Mouse (Mus musculus) small intestine, adult 2 months (tissue): ENCODE measurements around the gene Ddx23.

Experiments used
- CTCF ChIP-seq: fragments of 200-500 bp; IDR thresholded peaks from 2 replicates; pipeline ENCODE4 v1.5.1; 2012; ENCODE audit warnings: low read depth, mild to moderate bottlenecking, control low read depth, inconsistent platforms, low read length, moderate library complexity, mixed read lengths; ENCODE audit not compliant: insufficient replicate concordance, insufficient read length; ENCODE audit errors: extremely low read depth
- POLR2A ChIP-seq: fragments of 200-500 bp; IDR thresholded peaks from 2 replicates; pipeline ENCODE4 v1.6.1; 2012; ENCODE audit warnings: low read depth, mild to moderate bottlenecking, control low read depth, inconsistent platforms, low read length, moderate library complexity

- no peak for TF ChIP-seq CTCF
- TF ChIP-seq POLR2A = no peak
Measured at GRCm38 (mm10) chr15:98675634-98676250, 13.0 kb upstream of the Ddx23 start.
